Mouse (Mus musculus): ENCODE data around the gene Eif4a3.

DNA sequence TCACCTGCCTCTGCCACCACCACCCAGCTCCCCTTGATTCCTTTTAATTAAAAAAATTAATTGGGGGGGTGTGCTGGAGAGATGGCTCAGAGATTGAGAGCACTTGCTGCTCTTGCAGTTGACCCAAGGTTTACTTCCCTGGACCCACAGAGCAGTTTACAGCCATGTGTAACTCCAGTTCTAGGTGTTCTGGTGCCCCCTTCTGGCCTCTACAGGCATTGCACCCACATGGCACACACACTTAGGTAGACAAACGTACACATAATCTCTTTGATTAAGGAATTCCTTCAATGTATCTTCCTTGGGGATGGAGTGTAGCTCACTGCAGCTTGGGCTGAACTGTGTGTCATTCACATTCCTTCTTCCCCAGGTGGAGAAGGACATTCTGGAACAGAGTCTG lies 25.2 kb upstream of the Eif4a3 start:
- no peak for TF ChIP-seq TAL1 (IDR thresholded peaks at IDR 0.05; ENCODE audit: low read length)
- TF ChIP-seq GATA1 (IDR thresholded peaks at IDR 0.05; ENCODE audit: low read length): no peak
